Mouse (Mus musculus) megakaryocyte, embryonic 14.5 days (primary cell): Measurements from ENCODE around the gene Zcchc24.

Source experiments
- FLI1 ChIP-seq: IDR thresholded peaks from 2 replicates; pipeline ENCODE4 v1.6.1; 2012; ENCODE audit warnings: low read length, inconsistent platforms, mixed read lengths
- GATA1 ChIP-seq: IDR thresholded peaks from 3 replicates; pipeline ENCODE4 v1.6.1; 2012; ENCODE audit warnings: mixed read lengths, low read length, inconsistent platforms, borderline replicate concordance

- TF ChIP-seq GATA1 (no peak), FLI1 (no peak)
These were observed 43.8 kb downstream of the Zcchc24 start for GRCm38 (mm10) chr14:25725032-25725497.
